Mouse (Mus musculus) spleen, postnatal 14 days (tissue): ENCODE data around the gene Nme7.

Experiments
- DNase-seq, 2 experiments: peaks; one replicate each; pipeline ENCODE4 v3.0.0; 2021 to 2022; ENCODE audit warnings: low spot score in 2 of 2

Nme7 gene

GRCm38 (mm10) chr1:164303821-164304220 is at the start of gene Nme7:
Nme7 (plus strand) TSS chr1:164304121.
- DNase-seq, result no peak

- no peak for DNase-seq
Measured at GRCm38 (mm10) chr1:164254836-164255235, 49.1 kb upstream of the Nme7 start.

GRCm38 (mm10) chr1:164260171-164261028 is 43.5 kb upstream of the Nme7 start:
- DNase-seq, result no peak

GRCm38 (mm10) chr1:164261553-164261952 is 42.4 kb upstream of the Nme7 start:
- DNase-seq, result no peak

- no peak for DNase-seq
Measured at GRCm38 (mm10) chr1:164270941-164271340, 33.0 kb upstream of the Nme7 start.

- DNase-seq, result no peak
Measured at GRCm38 (mm10) chr1:164273659-164274058, 30.3 kb upstream of the Nme7 start.

- peak; percentile 85 to 88 for DNase-seq
Measured at GRCm38 (mm10) chr1:164275455-164275954, 28.4 kb upstream of the Nme7 start, which contains the start of gene Ccdc181. Ccdc181 (plus strand) TSS chr1:164275585.

GRCm38 (mm10) chr1:164276552-164276951 is 27.4 kb upstream of the Nme7 start:
- DNase-seq, result no peak

- DNase-seq, result no peak
Measured at GRCm38 (mm10) chr1:164279332-164279731, 24.6 kb upstream of the Nme7 start.

GRCm38 (mm10) chr1:164284007-164284406 is 19.9 kb upstream of the Nme7 start:
- no peak for DNase-seq

- no peak for DNase-seq
Measured at GRCm38 (mm10) chr1:164287406-164287805, 16.5 kb upstream of the Nme7 start.

- no peak for DNase-seq
Measured at GRCm38 (mm10) chr1:164292040-164292439, 11.9 kb upstream of the Nme7 start.

GRCm38 (mm10) chr1:164294071-164294470 is 9.8 kb upstream of the Nme7 start:
- no peak for DNase-seq

- no peak for DNase-seq
Measured at GRCm38 (mm10) chr1:164296473-164296872, 7.4 kb upstream of the Nme7 start.

- no peak for DNase-seq
Measured at GRCm38 (mm10) chr1:164301949-164302348, 2.0 kb upstream of the Nme7 start.

- DNase-seq, result peak; percentile 94 to 97
Measured at GRCm38 (mm10) chr1:164307124-164307751, 3.3 kb downstream of the Nme7 start, which contains the start of gene Blzf1. Blzf1 (minus strand) TSS chr1:164307489.

GRCm38 (mm10) chr1:164307922-164308321 is 4.0 kb downstream of the Nme7 start:
- no peak for DNase-seq

GRCm38 (mm10) chr1:164314085-164314484 is 10.2 kb downstream of the Nme7 start:
- DNase-seq, result no peak

- DNase-seq, result peak; percentile 19 to 31
Measured at GRCm38 (mm10) chr1:164315266-164315665, 11.3 kb downstream of the Nme7 start.

- DNase-seq, result peak; percentile 36 to 67
Measured at GRCm38 (mm10) chr1:164316697-164317096, 12.8 kb downstream of the Nme7 start.

- no peak for DNase-seq
Measured at GRCm38 (mm10) chr1:164317261-164317660, 13.3 kb downstream of the Nme7 start.

- no peak for DNase-seq
Measured at GRCm38 (mm10) chr1:164318474-164318873, 14.6 kb downstream of the Nme7 start.
